Mouse (Mus musculus): ENCODE data around the gene Trim23. TPM values are rescaled to one million over a fixed set of nuclear protein-coding genes. Genes with fewer than 3 reads are reported as not detected.

Trim23 gene
- polyA plus RNA-seq, 1 experiment from 2014 or later = 9.0 TPM

DNA sequence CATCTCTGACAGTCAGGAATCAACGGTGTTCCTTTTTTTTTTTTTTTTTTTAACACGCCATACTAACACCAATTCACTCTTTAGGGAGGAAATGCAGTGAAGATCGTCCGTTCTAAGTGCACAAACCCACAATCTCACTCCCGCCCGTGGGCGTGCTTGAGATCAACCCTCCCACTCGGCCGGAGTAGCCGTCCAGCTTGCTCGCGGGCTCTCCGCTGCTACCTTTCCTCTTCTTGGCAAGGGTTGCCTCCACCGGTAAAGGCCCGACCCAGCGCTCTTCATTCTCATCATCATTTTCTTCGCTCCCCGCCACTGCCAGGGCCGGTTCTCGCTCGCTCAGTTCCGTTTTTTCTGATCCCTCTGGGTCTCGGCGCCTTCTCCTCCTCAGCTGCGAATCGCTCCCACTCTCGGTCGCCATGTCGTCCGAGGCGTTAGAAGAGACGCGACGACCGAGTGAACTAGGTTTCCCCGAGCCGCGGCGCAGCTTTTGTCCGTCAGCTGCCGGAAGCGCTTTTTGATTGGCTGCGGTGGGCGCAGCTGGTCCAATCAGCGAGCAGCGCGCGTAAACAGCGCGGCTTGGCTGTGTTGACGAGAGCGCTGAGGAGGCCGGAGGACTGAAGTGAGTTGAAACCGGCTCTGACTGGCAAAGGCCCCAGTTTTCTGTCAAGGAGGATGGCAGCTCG is 49.9 kb downstream of the Trim23 start, which contains the start of the genes Cenpk and Ppwd1:
Cenpk (plus strand) TSS at position 228 of the 683 bp plus-strand sequence.
Ppwd1 (minus strand) TSS at position 460 of the 683 bp plus-strand sequence.
- under 1% methylated on average over 55 of the region's 55 CpGs for WGBS

DNA sequence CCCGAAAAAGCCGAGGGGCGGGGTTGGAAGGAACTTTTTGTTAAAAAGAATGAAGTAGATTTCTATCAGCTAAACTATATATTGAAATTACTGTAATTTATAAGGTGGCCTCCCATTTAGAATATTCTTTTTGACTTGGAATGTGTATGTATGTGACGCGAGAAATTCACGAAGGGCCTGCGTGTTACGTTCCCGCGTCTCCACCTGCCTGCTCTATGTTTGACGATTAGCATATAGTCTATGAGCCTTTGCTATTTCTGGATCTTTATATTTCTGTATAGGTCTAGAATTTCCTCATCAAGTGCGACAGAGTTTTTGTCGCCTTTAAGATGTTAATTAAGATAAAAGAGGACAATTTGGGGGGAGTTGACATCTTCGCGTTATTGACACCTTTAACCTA is 50.6 kb downstream of the Trim23 start:
- 7% methylated on average over 15 of the region's 15 CpGs for WGBS
- Histone ChIP-seq H3K4me2 (ENCODE audit: low read depth, low read length) (peak overlapping the region; percentile 65), H3K9ac (ENCODE audit: low read depth, low read length) (peak overlapping the region; percentile 76), H3K27me3 (replicated peaks; ENCODE audit: control insufficient read depth, insufficient read depth, low read length) (no peaks in the 10 kb centered on the region), H3K9me3 (ENCODE audit: control insufficient read depth, low read length) (no peaks in the 10 kb centered on the region), H3K4me3 (ENCODE audit: low read length) (peak overlapping the region; percentile 84), H3K27ac (ENCODE audit: low read length) (peak overlapping the region; percentile 66), H3K36me3 (ENCODE audit: control insufficient read depth, insufficient read depth, low read length) (no peaks in the 10 kb centered on the region), H3K4me1 (ENCODE audit: control insufficient read depth, insufficient read depth, low read length) (peaks cover 3% of the 10 kb centered on the region; the same call in 1 of the 2 replicates)
- ATAC-seq = peak; percentile 47

More for the DNA sequence above, 49.9 kb downstream of the Trim23 start, which contains the start of the genes Cenpk and Ppwd1:
- peak within 1 kb of the TSS; percentile 83 for H3K9ac ChIP-seq (ENCODE audit: low read depth, low read length)
- H3K27me3 ChIP-seq (replicated peaks; ENCODE audit: control insufficient read depth, insufficient read depth, low read length) = no peaks in the 10 kb centered on the region
- H3K36me3 ChIP-seq (ENCODE audit: control insufficient read depth, insufficient read depth, low read length) = no peaks in the 10 kb centered on the region
- peak within 1 kb of the TSS; percentile 96 for H3K27ac ChIP-seq (ENCODE audit: low read length)
- H3K4me1 ChIP-seq (ENCODE audit: control insufficient read depth, insufficient read depth, low read length) = peaks cover 3% of the 10 kb centered on the region; the same call in 1 of the 2 replicates
- peak; percentile 99 for ATAC-seq
- H3K4me3 ChIP-seq (ENCODE audit: low read length) = peak within 1 kb of the TSS; percentile 84
- H3K9me3 ChIP-seq (ENCODE audit: control insufficient read depth, low read length) = no peaks in the 10 kb centered on the region
- peak within 1 kb of the TSS; percentile 65 for H3K4me2 ChIP-seq (ENCODE audit: low read depth, low read length)

Other genes with a start within 250 kb of the Trim23 start
- 18.7 and 19.9 TPM in 2 replicates for gene Nln, start 69.2 kb upstream of the Trim23 start, polyA plus RNA-seq (2015; fragmentation: Nextera tagmentation; extraction: Ambion mirVana)
- gene Sgtb, start 69.1 kb upstream of the Trim23 start, polyA plus RNA-seq (2015; fragmentation: Nextera tagmentation; extraction: Ambion mirVana) = 3.0 and 3.3 TPM in 2 replicates
- gene Trappc13, start 328 bp upstream of the Trim23 start, polyA plus RNA-seq (2015; fragmentation: Nextera tagmentation; extraction: Ambion mirVana) = 50.4 and 54.5 TPM in 2 replicates
- 33.3 and 38.5 TPM in 2 replicates for gene Cenpk, start 49.8 kb downstream of the Trim23 start, polyA plus RNA-seq (2015; fragmentation: Nextera tagmentation; extraction: Ambion mirVana)
- 11.4 and 11.7 TPM in 2 replicates for gene Ppwd1, start 50.0 kb downstream of the Trim23 start, polyA plus RNA-seq (2015; fragmentation: Nextera tagmentation; extraction: Ambion mirVana)
- 1.2 and 1.4 TPM in 2 replicates for gene Adamts6, start 109.0 kb downstream of the Trim23 start, polyA plus RNA-seq (2015; fragmentation: Nextera tagmentation; extraction: Ambion mirVana)

Data from intestine, embryonic 16.5 days (tissue).